Mouse (Mus musculus) bone marrow macrophage, adult 2 months (primary cell): ENCODE results near the gene Triap1.

ENCODE experiments used
- CTCF ChIP-seq: IDR thresholded peaks from 2 replicates; pipeline ENCODE4 v1.5.1; 2012; ENCODE audit warnings: low read depth, mild to moderate bottlenecking, low read length, moderate library complexity
- POLR2A ChIP-seq: IDR thresholded peaks from 2 replicates; pipeline ENCODE4 v1.6.1; 2012; ENCODE audit warnings: mild to moderate bottlenecking, low read depth, low read length, borderline replicate concordance

DNA sequence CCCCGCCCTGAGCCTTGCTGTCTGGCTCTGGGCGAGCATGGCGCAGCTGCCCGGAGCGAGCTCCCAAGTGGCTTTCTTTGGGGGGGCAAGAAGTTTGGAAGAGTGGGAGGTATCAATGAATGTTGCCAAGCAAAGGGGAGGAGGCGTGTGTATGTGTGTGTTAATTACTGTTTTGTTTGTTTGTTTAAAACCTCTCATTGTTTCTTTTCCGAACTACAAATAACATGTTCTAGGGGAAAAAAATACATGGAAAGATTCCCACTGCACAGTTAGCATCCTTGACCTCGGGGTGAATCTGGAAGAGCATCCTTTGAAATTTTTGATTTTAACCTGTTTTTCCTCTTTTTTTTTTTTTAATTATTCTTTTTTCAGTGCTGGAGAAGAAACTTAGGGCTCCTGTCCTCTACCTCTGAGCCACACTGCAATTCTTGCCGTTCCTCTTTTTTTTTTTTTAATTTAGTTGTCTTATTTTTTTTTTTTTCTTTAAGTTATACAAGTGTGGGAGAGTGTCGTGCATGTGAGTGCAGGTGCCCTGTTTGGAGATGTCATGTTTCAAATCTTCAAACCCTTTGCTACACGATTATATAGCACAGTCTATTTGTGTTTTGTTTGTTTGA lies 33.3 kb downstream of the Triap1 start:
- no peak for TF ChIP-seq CTCF
- TF ChIP-seq POLR2A, result no peak
